Mouse (Mus musculus) gastrocnemius, postnatal 14 days (tissue): ENCODE results near the gene Rab6b. TPM values are rescaled to one million over a fixed set of nuclear protein-coding genes. Genes with fewer than 3 reads are reported as not detected.

Source experiments
- DNase-seq: peaks from one replicate; pipeline ENCODE4 v3.0.0; 2021; ENCODE audit warnings: mixed read lengths
- intact Hi-C: fragments of 180-260 bp; cut with DNase I; formaldehyde crosslinking; loops from one replicate; pipeline ENCODE4 v1.15.1; 2025; ENCODE audit warnings: low total_unique reads
- total RNA-seq, 2 experiments: library from RNA; stranded (reverse); gene quantifications; 2 replicates each; pipeline ENCODE4 v1.2.3; 2021

Gene Rab6b
- total RNA-seq, 2 experiments from 2014 or later = 0.78 to 0.96 TPM

GRCm38 (mm10) chr9:103180807-103181565 is 69.4 kb downstream of the Rab6b start:
- intact Hi-C loops = no loop called here
- DNase-seq = peak; percentile 78

- intact Hi-C loops = no loop called here
These were observed 70.3 kb downstream of the Rab6b start for GRCm38 (mm10) chr9:103181886-103182285.

GRCm38 (mm10) chr9:103184855-103185254 is 73.3 kb downstream of the Rab6b start:
- intact Hi-C loops = no loop called here
- no peak for DNase-seq

More at GRCm38 (mm10) chr9:103181886-103182285, 70.3 kb downstream of the Rab6b start:
- no peak for DNase-seq

- intact Hi-C loops = no loop called here
- no peak for DNase-seq
These were observed 74.4 kb downstream of the Rab6b start for GRCm38 (mm10) chr9:103185946-103186345.

GRCm38 (mm10) chr9:103186747-103187146 is 75.2 kb downstream of the Rab6b start:
- intact Hi-C loops = no loop called here
- DNase-seq = peak; percentile 53

GRCm38 (mm10) chr9:103188416-103188815 is 76.8 kb downstream of the Rab6b start:
- intact Hi-C loops = no loop called here
- no peak for DNase-seq

GRCm38 (mm10) chr9:103201561-103202260 is 90.1 kb downstream of the Rab6b start, which contains the start of gene Srprb:
Gene Srprb (minus strand): TSS chr9:103202137.
- intact Hi-C loops = no loop called here
- peak; percentile 94 for DNase-seq

- no peak for DNase-seq
- intact Hi-C loops = no loop called here
These were observed 94.2 kb downstream of the Rab6b start for GRCm38 (mm10) chr9:103205786-103206185.

GRCm38 (mm10) chr9:103207846-103208245 is 96.3 kb downstream of the Rab6b start:
- peak; percentile 58 for DNase-seq
- intact Hi-C loops = loop anchor here (2.0 kb wide), 1 partner anchor 95 kb away; no protein-coding TSS in a partner anchor

- intact Hi-C loops = loop anchor here (2.0 kb wide), 1 partner anchor 94 kb away; no protein-coding TSS in a partner anchor
- no peak for DNase-seq
These were observed 97.3 kb downstream of the Rab6b start for GRCm38 (mm10) chr9:103208802-103209423.

GRCm38 (mm10) chr9:103212654-103213420 is 101.2 kb downstream of the Rab6b start:
- intact Hi-C loops = no loop called here
- no peak for DNase-seq

GRCm38 (mm10) chr9:103213631-103214030 is 102.0 kb downstream of the Rab6b start:
- intact Hi-C loops = no loop called here
- DNase-seq = no peak

- no peak for DNase-seq
- intact Hi-C loops = no loop called here
These were observed 102.7 kb downstream of the Rab6b start for GRCm38 (mm10) chr9:103214281-103214680.

GRCm38 (mm10) chr9:103224721-103225120 is 113.1 kb downstream of the Rab6b start:
- no peak for DNase-seq
- intact Hi-C loops = loop anchor here (5.0 kb wide), 1 partner anchor 78 kb away; no protein-coding TSS in a partner anchor

- intact Hi-C loops = loop anchor here (5.0 kb wide), 1 partner anchor 77 kb away; no protein-coding TSS in a partner anchor
- no peak for DNase-seq
These were observed 113.9 kb downstream of the Rab6b start for GRCm38 (mm10) chr9:103225464-103225863.

- intact Hi-C loops = loop anchor here (5.0 kb wide), 1 partner anchor 75 kb away; no protein-coding TSS in a partner anchor
- no peak for DNase-seq
These were observed 115.2 kb downstream of the Rab6b start for GRCm38 (mm10) chr9:103226806-103227205.

- DNase-seq = no peak
- intact Hi-C loops = loop anchor here (5.0 kb wide), 1 partner anchor 75 kb away; no protein-coding TSS in a partner anchor
These were observed 116.2 kb downstream of the Rab6b start for GRCm38 (mm10) chr9:103227760-103228159.

- DNase-seq = no peak
- intact Hi-C loops = loop anchor here (5.0 kb wide), 1 partner anchor 74 kb away; no protein-coding TSS in a partner anchor
These were observed 116.9 kb downstream of the Rab6b start for GRCm38 (mm10) chr9:103228370-103229003.
